Mouse (Mus musculus): Measurements from ENCODE around the gene Stxbp5.

Stxbp5 gene

DNA sequence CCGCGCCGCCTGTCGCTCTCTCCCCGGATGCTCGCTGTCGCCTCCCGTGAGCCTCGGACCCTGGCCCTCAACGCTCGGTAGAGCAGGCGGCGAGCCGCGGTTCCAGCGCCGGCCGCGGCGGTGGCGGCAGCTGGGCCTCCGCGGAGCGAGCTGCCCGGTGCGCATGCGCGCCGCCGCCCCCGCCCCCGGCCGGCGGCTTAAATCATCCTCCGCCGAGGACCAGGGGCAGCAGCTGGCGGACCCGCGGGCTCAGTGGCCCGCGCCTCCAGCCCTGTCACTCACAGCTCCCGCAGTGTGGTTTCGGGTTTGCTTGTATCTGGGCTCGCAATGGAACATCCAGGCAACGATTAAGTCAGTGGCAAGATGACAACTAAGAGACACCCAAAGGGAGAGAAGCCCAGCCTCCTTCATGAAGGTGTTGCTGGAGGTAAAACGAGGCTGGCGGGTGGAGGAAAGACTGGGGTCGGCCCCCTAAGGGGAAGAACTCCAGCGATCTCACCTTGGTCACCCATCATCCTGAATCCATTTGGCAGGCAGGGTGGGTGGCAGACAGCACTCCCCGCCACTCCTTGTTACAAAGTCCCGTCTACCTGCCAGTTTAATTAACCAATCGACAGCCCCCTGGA lies at the start of gene Stxbp5:
Stxbp5 (minus strand) TSS at position 9 of the 626 bp plus-strand sequence.
- peak; percentile 78 to 90 for DNase-seq

DNA sequence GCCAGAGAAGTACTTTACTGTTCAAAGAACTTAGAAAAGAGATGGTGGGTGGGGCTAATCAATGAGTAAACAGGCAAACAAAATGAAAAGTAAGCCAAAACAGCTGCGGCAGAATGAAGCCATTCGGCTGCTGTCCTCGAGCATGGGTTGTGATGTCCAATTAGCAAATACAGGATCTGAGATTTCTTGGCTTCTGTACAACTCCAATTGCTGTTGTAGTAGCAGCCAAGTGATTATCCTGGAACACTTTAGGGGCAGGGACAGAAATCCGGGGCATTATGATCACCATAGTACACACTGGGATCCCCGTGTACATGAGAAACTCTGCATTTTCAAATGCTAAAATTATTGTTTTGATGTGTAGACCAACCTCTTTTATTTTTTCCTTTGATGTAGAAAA lies 11.5 kb upstream of the Stxbp5 start:
- DNase-seq, result no peak

DNA sequence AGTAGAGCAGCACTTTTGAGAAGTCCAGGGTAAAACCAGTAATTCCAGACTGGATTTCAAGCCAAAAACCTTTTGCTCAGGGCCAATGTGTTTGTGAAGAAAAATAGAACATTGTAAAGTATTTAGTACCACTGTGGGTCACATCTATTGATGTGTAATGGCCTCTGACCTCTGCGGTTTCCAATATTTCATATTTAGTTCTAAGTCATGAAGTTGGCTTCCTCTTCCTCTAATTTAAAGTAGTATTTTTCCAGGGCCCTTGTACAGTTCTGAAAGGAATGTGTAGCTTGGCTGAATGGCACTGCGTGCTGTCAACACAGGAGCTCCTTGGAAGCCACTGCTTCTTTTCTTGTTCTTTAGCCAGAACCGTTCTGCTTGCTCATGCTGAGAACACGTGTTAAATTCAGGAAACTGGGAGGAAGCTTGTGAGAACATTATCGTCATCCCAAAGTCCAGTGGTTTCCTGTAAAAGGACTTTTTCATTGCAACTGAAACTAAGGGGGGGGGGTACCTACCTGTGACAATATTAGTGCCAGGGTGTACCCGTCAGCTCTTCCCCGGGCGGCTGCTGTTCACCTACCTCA lies 7.1 kb upstream of the Stxbp5 start:
- peak; percentile 15 to 53 for DNase-seq

DNA sequence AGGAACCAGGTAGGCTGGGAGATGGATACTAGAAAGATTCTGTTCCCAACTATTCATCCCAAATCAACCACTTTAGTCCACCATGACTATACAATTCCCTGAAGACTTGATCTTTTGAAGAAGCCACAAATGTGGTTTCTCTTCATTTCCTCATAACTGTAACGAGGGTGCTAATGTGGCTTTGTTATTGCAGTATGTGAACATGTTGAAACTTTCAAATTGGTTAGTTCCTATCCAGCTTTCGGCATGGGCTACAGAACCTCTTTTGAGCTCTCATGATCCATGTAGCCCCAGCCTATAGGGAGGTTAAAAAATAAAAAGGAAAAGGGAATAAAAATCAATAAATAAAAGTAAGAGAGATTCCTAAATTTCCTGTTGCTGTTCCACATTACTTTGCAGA lies 6.6 kb upstream of the Stxbp5 start:
- no peak for DNase-seq

DNA sequence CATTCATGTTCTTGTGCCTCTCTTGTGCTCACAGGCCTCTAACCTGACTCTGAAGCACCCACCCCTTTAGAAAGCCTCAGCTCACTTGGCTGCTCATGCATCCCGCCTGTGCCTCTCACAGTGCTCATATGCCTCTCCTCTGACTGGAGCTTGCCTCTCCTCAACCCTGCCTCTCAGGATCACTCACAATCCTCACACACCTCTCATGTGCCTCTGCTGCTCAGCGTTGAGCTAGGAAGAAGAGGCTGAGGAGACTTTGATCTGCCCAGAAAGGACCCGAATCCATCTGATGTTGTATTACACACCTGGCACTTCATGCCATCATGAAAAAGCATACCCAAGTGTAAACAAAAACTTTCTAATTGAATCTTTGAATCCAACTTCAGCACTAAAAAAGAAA lies 5.3 kb upstream of the Stxbp5 start:
- DNase-seq, result no peak

DNA sequence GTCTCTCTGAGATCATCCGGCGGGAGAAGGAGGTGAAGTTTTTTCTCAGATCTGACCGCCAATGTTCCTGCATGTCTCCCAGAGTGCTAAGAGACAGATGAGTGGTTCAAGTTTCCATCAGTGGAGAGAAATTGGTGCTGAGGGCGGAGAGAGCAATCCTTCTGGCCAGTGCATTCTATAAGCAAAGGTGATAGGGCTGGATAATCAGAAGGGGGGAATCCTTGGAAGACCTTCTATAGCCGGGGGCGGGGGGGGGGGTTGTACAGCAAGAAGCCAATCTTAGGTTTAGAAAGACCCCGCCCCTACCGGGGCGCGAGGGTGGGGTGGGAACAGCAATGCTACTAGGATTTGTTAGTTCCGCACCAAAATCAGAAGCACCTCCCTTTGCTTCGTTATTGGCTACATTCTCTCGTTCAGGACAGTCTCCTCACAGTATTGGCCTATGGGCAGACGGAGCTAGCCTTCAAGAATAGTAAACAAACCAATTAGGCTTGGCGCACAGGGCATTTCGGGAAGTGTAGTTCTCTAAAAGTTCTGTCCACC lies 889 bp upstream of the Stxbp5 start:
- peak; percentile 88 to 96 for DNase-seq

DNA sequence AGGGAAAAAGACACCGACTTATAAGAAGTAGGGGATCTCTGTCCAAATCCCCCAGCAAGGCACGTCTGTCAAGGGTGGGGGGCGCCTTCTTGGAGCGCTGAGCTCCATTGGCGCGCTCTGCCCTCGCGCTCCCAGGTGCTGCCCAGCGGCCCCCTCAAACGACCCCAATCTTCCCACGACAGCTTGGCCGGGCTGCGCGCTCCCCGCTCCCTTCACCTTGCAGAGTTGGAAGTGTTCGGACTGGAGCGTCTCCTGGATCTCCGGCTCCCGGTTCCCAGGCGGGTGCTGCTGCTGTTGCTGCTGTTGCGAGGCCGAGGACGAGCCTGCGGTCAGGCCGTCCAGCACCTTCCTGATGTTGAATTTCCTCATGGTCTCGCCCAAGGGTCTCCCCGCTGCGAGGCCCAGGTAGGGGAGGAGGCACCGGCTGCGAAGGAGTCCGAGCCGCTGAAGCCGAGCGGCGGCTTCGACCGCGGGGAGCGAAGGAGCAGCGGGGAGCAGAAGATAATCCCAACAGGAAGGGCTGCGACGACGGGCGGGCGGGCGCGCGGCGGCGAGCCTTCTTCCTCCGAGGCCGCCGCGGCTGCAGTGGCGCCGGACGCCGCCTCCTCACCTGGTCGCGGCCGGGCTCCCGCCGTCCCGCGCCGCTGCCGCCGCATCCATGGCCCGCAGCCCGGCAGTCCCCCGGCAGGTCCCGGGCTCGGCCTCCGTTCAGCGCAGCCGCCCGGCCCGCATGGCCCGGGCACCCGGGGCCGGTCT lies 386 bp downstream of the Stxbp5 start:
- DNase-seq, result peak; percentile 29 to 66

DNA sequence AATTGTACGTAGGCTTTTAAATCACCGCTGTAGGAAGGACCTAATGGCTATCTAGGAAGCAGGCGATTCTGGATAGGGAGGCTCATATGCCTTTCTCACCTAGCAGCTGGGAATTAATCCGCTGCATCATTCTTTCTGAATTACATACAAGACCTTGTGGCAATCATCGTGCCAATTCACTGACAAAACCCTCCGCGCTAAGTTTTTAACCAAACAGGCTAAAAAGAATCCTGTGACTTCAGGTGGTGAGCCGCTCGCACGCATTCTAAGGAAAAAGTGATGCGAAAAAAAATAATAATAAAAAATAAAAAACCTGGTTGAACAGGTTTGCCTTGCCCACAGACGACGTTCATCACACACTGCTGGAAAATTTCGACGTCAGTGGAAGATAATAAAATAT lies 1.1 kb downstream of the Stxbp5 start:
- peak in 1 of 2 experiments; percentile 14 for DNase-seq

DNA sequence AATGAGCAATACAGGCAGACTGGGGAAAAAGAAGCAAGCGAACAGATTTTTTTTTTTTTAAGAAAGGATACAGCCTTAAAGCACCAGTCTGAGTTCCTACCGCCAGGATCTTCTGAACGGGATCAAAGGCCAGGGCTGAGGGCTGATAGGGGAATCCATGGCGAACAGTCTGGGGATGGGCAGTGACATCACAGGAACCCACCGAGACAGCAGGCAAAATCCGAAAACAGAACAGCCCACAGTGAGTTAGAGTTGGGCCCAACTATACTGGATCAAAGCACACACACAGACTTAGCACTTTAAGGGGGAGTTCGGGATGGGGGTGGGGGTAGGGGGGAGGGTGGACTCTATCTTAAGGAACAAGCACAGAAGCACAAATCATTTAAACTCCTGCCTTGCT lies 1.8 kb downstream of the Stxbp5 start:
- peak in 1 of 2 experiments; percentile 25 for DNase-seq

DNA sequence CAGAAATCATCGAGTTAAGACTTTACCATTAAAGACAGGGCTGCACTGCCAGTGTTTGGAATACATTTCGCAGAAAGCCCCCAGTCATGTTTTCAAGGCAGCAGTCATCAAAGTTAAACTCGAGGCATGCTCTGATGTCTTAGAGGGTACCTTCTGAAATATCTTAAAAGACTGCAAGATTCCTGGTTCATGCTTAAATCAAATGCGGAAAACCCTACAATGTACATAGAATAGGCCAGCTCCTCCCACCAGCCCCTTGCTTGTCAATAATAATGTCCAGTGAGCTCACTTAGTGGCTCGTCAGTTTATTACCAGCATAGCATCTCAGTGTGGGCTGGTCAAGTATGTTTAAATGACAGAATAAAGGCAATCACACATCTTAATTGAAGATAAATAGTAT lies 3.0 kb downstream of the Stxbp5 start:
- DNase-seq, result no peak

DNA sequence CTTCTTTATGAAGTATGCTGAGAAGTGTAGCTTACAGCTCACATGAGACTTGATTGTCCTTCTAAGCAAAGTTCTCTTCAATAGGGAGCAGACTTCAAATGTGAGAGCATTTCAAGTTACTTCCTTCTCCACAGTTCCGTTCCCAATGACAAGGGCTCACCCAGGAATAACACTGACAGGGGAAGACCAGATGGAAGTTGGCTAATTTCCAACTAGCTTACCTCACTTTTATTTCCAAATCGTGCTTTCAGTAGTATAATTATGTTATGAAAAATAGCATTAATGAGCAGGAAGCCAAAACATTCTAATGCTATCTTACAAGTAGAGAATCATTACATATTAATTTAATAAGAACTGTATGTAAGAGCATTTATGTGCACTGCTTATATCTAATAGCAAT lies 7.3 kb downstream of the Stxbp5 start:
- no peak for DNase-seq

DNA sequence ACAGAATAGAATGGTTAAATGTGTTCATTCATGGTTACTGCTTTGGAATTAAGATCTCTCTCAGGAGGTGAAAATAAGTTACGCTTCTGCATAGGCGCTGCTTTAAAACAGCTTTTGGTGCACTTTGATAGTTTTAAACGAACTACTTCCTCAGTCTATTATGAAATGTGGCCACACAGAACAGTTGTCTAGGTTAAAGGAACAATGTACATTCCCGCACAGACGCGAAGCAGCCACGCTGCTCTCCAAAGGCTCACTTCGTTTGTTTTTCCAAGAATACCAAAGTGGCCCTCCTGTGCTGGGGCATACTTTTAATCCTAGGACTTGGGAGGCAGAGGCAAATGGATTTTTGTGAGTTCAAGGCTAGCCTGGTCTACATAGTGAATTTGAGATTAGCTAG lies 11.2 kb downstream of the Stxbp5 start:
- no peak for DNase-seq

DNA sequence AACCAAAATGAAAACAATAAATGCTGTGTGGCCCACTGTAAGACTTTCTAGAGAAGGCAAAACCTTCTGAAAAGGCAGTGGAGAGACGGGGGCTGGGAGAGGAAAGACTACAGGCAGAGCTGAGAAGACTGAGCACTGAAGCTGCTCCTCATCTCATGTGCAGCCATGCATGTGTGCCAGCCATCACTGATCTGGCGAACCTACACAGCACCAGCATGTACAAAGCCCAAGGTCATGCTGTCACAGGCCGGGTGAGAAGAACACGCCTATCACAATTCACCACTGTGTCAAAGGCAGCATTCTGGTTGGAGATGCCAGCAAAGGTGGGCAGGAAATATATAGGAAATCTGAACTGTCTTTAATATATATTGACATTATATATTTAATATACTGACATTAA lies 12.2 kb downstream of the Stxbp5 start:
- DNase-seq, result no peak

DNA sequence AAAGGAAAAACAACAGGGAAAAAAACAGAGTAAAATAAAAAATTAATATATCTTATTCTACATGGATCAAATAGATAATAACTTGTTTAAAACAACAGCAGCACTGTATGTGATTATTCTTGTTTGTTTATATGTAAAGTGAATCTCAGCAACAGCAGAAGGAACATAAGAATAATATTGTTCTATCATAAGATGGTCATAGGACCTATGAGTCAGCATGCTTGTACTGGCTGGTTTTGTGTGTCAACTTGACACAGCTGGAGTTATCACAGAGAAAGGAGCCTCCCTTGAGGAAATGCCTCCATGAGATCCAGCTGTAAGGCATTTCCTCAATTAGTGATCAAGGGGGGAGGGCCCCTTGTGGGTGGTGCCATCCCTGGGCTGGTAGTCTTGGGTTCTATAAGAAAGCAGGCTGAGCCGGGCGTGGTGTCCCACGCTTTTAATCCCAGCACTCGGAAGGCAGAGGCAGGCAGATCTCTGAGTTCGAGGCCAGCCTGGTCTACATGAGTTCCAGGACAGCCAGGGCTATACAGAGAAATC lies 19.0 kb downstream of the Stxbp5 start:
- peak in 1 of 2 experiments; percentile 7 for DNase-seq

DNA sequence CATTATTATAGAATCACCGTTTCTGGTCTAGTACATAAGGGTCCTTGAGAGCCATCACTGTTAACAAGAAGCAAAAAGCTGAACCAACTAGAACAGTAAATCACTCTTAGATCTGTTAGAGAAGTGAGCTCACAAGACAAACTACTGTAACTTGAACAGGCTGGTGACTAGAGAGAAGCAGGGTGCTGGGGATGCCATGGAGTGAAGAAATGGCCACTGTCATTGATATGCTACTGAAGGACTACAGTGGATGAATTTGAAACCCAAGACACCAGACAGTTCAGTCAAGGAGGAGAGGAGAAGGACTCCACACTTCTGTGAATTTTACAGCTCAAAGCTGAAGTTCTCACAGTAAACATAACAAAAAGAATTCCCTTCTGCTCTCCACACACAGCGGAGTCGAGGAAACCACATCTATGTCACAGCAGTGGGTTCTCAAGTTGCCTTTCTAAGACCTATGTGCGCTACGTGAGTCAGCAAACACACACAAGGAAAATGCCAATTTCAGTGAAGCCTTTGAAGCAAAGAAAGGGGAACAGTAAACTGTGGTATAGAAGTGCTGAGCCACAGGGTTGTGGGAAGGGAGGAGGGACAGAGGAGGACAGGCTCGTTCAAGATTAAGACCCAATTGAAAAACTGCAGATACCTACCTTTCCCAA lies 20.7 kb downstream of the Stxbp5 start:
- no peak for DNase-seq

DNA sequence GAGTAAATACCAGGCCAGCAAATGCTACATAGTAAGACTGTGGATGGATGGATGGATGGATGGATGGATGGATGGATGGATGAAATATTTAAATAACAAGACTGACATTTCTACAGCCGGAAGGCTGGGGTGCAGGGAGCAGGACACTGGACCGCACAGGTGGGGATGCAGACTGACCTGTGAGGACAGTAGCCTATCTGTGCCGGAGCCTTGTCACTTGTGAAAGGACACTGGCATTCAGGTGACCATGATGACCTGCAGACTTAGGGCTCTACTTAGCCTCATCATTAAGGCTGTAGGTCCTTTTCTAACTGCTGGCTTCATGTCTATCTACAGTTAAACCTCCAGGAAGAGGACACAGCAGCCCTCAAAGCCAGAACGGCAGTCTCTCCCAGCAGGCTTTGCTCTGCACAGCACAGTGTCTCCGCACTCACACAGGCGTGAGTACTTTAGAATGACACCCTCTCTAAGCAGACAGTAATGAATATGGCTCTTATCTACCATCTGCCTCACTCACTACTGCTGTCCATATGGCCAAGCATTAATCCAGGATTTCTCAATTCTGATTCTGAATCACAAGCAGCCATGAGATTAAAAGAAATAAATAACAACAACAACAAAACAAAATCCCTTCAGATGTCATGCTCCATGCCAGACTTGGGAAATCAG lies 21.9 kb downstream of the Stxbp5 start:
- no peak for DNase-seq

DNA sequence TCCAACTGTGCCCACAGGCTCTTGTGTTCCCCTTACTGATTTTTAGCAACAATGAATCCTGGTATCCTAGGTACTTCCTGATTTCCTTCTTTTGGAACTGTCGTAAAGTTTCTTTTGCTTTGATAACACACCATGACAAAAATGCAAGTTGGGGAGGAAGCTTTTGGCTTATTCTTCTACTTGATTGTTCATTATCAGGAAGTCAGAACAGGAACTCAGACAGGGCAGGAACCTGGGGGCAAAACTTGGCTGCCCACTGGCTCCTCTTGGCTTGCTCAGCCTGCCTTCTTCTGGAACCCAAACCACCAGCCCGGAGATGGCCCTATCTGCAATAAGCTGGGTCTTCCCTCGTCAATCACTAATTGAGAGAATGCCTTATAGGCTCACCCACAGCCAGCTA lies 25.0 kb downstream of the Stxbp5 start:
- DNase-seq, result no peak

DNA sequence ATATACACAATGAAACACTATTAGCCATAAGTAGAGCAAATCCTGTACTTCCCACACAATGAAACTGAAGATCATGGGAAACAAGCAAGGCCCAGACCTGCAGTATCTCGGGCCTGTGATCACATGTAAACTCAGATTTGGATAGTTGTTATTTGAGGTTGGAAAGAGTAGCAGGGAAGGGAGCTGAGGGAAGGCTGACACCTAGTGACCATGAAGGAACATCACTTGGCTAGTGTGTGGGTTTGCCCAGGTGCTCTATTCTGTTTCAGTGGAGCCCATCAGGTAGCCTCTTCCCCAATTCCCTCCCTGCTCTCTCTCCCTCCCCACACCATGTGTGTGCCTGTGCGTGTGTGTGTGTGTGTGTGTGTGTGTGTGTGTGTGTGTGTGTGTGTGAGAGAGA lies 28.7 kb downstream of the Stxbp5 start:
- peak in 1 of 2 experiments; percentile 22 for DNase-seq

DNA sequence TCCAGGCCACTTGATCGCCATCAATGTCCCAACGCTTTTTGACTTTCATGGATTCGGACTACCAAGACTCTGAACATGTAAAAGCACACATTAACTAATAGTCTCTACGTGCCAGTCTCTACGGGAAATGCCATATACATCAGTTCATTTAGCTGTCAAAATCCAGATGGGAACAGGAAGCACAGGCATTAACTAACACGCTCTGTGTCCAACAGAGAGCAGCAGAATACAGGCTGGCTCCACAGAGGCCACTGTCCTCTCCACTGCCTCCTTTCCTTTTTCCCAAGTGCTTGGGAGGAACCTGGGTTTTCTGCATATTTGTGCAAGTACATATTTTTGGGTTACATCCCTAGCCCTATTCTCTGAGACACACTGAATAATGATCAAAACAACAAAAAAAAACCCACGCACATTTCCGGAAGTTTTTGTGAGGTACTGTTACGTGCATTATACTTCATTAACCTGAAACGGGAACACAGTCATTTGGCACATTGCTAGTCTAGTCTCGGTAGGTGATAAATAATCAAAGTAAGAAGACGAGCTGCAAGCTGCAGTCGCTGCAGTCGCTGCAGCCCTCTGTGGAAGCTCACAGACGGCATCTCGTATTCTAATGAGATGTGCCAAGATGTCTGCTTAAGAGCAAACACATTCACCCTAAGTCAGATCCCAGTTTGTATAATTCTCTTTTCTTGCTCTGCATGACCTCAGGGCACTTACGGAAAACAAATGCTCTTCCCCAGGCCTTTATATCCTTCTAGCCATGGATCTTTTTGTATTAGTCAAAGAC lies 33.9 kb downstream of the Stxbp5 start:
- DNase-seq, result peak; percentile 36 to 45

DNA sequence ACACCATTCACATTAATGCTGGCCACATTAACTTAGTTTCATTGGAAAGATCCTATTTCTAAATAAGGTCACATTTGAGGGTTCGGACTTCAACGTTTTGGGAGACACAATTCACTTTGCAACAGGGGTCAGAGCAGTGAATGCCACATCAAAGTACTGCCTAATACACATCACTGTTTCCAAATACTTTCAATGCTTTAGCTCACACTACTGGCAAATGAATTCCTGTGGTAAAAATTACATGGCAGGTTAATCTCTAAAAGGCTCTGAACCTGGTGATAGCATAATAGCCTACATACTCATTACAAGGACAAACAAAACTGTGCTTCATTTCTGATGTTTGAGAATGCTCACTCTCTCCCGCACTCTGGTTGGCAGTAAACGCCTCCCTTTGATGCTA lies 40.9 kb downstream of the Stxbp5 start:
- no peak for DNase-seq

DNA sequence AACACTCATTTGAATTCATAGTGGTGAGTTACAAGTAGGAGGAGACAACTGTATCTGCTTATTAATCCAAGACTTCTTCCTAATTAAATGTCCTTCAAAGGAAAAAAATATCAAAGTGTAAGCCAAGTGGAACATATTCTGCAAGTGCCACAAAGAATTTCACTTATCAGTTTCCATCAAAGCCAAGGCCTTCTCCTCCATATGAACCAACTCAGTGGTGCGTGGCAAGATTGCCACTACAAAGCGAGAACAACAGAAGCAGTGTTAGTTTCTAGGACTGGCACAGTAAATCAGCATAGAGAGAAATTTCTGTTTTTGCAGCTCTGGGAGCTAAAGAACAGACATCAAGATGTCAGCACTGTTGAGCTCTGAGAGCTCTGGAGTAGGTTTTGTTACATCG lies 41.4 kb downstream of the Stxbp5 start:
- DNase-seq, result no peak

DNA sequence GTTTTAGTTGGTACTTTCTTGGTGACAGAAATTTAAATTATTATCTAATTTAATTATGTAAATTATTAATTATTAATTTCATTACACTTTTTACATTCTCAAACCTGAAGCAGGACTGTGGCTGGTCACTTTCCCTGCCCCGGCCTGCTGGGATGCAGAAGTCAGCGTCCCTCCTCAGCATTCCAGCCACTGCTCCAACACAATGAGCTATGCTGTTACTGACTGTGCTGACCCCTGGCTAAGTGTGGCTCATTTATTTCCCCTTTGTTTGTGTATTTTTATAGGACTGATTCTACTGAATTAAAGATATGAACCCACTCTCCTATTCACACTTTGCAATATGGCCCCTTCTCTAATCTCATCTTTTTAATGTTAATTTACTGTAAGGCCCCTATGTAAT lies 43.0 kb downstream of the Stxbp5 start:
- DNase-seq, result no peak
